Mouse (Mus musculus) ES-Bruce4 (cell line): ENCODE measurements around the gene Ndufb5.

Experiments
- CTCF ChIP-seq: IDR thresholded peaks from one replicate; pipeline ENCODE4 v1.8.1; 2011; ENCODE audit warnings: low read depth, low read length
- EP300 ChIP-seq: IDR thresholded peaks from 2 replicates; pipeline ENCODE4 v1.6.1; 2011; ENCODE audit warnings: low read depth, low read length; ENCODE audit not compliant: insufficient read depth
- POLR2A ChIP-seq: IDR thresholded peaks from one replicate; pipeline ENCODE4 v1.8.1; 2011; ENCODE audit warnings: low read length; ENCODE audit not compliant: insufficient read depth

GRCm38 (mm10) chr3:32762962-32763361, 26.2 kb downstream of the Ndufb5 start:
- TF ChIP-seq CTCF (no peak), POLR2A (no peak), EP300 (0 out of 2 replicates have a peak, but pooled peaks have one; percentile 29)
